Mouse (Mus musculus) T-cell, adult 2 months (primary cell): ENCODE results near the gene Wwp2.

ENCODE experiments used
- DNase-seq: peaks from one replicate; pipeline ENCODE4 v3.0.0; 2022; ENCODE audit warnings: low spot score

The Wwp2 gene

DNA sequence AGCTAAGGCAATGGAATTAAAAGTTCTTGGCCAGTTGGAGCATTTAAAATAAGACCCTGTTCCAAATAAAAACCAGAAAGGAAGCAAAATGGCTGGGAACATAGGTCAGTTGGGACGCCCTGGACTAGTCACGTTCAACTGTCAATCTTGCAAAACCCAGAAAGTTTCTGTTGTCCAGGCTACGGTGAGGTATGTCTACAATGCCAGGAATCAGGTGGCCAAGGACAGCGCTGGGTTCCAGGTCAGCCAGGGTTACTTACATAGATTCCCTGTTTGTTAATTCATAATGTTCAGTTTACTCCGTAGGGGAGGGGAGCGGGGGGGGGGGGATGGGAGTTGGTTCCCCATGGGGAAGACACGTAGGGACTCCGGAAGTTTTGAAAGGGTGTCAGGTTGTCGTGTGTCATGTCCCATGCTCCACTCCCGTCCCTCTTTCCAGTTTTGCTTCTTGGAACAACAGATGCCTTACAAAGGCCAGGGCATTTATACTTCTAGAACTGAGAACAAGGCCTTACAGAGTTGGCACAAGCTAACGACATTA, 674 bp upstream of the Wwp2 start:
- DNase-seq = peak; percentile 7

DNA sequence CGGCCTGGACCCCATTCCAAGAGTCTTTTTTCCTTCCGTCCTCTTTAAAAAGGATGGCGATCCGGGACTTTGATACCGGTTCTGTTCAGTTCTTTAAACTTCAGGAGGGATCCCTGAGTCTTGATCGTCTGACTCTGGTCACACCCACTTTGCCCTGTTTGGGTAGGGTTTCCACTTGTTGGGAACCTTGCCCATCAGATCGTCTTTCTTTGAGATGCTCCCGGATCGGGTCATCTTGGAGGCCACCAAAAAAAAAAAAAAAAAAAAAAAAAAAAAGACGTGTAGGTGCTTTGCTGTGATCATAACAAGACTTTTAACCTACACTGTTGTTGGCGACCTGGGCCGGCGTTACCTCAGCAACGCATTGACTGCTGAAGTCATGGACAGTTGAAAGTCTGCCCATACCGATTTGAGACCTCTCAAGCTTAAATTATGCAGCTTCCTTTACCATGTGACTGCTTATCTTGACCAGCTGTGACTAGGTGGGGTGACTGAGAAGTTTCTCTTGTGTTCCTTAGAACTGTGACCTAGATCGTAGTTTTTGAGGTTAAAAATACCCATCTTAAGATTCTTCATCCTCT, 766 bp downstream of the Wwp2 start:
- peak; percentile 36 for DNase-seq

DNA sequence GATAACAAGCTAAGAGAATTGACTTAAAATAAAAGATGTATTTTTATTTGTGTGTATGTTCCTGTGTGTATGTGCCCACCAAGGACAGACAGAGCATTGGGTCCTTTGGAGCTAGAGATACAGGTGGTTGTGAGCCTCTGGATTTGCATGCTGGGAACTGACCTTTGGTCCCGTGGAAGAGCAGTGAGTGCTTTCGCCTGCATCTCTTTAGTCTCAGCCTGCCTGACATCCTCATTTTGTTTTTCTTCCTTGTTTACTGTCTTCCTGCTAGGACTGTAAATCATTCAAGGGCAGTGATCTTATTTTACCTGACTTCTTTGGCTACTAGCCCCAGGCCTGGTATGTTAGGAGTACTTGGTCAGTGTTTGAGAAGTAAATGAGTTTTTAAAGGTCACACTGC, 1.5 kb downstream of the Wwp2 start:
- DNase-seq = no peak

DNA sequence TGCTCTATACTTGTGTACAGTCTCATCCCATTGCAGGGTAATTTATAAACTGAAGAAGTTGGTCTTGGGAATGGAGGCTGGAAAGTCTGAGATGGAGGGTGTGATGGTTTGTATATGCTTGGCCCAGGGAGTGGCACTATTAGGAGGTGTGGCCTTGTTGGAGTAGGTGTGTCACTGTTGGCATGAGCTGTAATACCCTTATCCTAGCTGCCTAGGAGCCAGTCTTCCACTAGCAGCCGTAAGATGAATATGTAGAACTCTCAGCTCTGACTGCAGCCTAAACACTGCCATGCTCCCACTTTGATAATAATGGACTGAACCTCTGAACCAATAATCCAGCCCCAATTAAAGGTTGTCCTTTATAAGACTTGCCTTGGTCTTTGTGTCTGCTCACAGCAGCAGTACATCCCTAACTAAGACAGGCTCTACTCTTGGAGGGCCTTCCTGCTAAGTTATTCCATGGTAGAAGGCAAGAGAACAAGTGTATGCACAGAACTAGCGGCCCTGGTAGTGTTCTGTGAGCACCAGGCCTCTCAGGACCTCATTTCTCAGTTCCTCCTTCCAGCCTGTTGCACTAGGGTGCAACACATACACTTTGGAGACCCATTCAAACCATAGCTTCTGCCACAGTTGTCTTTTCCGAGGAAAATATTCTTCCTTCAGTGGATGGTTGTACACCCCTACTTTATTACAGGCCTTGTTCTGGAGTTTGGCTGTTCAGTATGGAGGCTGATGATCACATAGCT, 3.9 kb downstream of the Wwp2 start:
- DNase-seq = no peak

DNA sequence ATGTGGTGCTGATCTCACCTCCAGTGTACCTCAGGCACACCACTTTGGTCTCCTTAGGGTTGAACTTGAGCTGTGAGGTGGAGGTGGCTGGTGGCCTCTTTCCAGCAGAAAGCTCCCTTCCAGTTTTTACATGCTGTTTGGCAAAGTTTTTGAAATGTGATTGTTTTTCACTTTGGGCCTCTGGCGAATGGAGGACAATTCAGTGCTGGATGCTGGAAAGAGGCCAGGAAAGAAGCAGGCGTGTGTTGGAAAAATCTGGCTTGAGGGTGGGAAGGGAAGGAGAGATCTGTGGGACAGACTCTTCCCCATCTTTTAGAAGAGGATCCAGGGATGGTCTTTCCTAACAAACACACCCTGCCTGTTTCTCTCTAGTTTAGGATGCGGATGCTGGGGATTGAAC, 8.5 kb downstream of the Wwp2 start:
- DNase-seq = no peak

DNA sequence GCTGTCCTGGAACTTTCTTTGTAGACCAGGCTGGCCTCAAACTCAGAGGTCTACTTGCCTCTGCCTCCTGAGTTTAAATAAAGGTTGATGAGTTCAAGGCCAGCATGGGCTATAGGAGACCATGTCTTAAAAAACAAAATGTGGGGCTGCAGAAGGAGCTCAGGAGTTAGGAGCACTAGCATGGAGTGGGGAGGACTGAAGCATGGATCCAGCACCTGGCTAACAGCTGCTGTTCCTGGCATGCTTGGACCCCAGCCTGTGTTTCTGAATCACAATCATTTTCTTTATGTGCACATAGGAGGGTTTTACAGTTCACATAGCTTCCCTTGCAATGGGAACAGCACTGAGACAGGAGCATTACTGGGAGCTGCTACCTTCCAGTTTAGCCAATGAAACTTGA, 11.5 kb downstream of the Wwp2 start:
- DNase-seq = no peak

DNA sequence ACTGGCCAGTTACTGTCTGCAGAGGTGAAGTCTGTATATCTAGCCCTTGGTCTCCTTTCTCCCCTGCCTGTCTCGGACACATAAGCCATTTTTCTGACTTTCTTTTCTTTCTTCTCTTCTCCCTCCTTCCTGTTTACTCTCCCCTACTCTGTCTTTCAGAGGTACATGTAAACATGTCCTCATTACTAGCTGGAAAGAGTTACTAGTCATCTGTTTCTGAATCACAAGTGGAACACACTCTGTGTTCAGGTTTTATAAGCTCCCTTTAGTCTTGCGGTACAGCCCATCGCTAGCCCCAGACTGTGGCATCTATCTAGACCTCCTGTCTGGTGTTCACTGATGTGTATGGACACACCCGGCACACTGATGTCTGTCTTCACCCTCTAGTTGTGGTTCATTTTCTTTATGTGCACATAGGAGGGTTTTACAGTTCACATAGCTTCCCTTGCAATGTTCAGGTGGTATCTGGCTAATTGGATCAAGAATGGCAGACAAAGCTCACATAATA, 12.3 kb downstream of the Wwp2 start:
- DNase-seq = no peak

DNA sequence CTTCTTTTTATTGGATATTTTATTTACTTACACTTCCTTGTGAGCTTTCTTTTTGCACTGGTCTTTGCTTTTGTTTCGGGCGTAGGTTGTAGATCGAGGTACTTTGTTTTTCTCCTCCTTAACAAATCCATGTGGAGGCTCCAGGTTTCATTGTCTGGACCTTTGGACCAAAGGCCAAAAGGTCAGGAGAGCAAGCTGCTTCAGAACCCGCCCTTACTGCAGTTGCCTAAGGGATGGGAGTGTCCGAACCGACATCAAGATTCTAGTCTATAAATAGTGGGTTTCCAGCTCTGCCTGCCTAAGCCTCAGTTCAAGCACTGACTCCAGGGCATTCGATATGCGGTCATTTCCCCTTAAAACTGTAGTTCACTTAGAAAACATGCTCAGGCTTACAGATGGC, 13.0 kb downstream of the Wwp2 start:
- DNase-seq = no peak

DNA sequence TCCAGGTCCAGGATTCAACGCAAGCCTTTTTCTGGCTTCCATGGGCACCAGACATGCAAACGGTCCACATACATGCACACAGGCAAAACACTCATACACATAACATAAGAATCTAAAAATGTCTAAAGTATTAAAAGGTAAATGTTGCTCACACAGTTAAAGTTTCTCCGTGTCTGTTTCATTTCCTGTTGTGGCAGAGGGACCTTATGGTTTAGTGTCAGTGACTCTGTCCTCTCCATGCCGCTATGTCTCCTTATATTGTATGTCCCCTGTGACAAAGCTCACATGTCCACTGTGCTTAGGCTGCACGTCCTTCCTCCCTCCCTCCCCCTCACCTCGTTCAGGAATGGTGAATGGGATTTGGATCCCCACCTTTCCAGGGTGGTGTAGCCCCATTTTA, 13.5 kb downstream of the Wwp2 start:
- no peak for DNase-seq

DNA sequence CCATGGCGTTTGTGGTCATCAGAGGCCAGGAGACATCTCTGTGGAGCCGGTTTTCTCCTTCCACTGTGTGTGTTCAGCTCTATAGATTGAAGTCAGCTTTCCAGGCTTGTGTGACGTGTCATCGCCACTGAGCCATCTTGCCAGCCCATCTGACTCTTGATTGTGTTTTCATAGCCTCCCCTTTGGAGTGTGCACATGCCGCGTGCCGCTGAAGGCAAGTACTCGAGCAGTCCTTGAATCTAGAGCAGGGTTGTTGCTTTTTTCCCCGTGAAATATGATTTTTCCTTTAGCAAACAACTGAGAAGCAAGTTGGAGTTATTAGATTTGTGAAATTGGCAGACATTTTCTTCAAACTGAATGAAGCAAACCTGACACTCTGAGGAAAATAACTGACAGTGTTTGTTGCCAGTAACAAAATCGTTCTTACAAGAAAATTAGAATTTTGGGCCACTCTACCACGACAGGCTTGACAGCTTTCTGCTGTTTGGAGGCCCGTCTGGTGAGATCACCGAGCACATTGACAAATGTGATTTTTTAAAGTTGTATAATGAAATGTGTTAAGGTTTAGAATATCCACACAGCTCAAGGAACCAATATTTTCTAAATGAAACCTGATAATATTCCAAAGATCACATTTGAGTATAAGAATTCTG, 15.4 kb downstream of the Wwp2 start:
- DNase-seq = no peak

DNA sequence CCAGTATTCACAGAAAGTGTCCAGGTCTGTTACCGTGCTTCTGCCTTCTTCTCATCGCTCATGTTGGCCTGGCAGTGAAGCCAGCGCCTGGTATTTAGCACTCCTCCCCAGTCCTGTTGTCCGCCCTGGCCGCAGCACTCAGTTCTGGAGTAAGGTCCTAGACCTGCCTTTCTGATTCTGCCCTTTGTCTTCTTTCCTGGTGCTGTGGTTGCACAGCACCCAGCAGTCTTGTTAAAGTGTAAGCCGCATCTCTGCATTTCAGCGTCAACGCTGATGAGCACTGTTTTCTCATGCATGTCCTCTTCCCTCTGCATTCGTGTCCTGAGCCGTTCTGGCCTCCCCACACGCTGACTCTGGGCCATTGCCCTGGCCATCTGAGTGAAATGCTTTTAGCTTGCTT, 17.2 kb downstream of the Wwp2 start:
- DNase-seq = no peak

DNA sequence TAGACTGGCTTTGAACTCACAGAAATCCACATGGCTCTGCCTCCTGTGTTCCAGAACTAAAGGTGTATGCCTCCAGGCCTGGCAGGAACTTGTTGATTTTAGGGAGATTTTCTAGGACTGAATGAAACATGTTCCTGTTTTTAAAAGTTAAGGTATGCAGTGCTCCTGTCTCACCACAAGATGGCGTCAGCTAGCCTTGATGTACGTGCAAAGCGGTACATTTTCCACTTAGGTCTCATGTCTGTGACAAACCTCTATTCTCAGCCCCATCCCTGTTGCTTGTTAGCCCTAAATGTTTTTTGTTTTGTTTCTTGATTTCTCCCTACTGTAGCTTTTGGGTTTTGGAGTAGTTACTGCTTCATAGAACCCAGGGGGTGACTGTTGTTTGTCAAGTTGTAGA, 19.1 kb downstream of the Wwp2 start:
- peak; percentile 44 for DNase-seq

DNA sequence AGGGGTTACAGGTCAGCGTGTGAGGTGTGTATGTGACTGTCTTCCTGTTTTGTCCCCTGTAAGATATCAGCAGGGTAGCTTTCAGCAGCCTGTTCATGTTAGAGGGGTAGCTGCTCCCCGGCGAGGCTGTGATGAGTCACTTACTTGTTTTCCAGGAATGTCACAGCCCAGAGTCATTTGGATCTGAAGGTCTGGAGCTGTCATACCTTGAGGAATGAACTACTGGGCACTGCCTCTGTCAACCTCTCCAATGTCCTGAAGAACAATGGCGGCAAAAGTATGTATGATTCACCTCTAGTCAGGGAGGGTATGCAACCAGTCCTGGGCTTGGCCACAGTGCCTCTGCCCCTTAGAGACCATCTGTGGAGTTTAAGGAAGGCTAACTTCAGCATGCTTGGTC, 21.6 kb downstream of the Wwp2 start:
- DNase-seq = no peak

DNA sequence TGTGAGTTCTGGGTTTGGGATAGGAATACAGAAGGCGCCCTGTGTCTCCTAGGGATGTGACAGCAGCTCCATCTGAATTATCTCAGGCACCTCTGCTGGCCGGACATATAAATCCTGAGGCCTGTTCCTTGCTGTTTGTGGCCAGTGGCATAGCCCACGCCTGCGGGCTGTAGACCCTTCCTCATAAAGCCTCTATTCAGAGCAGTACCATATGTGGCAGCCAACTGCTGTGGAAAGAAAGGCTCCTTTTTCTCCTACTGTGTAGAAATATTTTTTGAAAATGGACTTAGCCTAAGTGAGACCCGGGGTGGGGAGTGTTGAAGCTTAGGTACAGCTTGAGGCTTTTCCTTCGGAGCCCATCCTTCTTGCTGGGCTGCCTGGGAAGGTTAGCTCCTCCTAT, 22.1 kb downstream of the Wwp2 start:
- DNase-seq = no peak

DNA sequence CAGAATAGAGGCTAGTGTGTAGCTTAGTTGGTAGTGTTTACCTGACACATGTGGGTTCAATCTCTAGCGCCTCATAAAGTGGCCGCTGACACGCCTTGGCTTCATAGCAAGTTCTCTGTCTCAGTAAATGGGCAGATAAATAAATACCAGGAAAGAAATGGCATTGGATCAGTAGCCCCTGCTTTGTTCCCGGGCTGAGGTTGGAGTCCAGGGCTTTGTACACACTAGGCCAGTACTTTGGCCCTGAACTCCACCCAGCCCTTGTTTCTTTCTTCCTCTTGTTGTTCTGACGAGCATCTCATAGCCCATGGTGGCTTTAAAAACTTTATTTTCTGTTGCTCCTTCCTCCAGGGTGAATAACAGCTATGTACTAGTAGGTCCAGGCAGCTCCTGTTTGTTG, 26.3 kb downstream of the Wwp2 start:
- no peak for DNase-seq

DNA sequence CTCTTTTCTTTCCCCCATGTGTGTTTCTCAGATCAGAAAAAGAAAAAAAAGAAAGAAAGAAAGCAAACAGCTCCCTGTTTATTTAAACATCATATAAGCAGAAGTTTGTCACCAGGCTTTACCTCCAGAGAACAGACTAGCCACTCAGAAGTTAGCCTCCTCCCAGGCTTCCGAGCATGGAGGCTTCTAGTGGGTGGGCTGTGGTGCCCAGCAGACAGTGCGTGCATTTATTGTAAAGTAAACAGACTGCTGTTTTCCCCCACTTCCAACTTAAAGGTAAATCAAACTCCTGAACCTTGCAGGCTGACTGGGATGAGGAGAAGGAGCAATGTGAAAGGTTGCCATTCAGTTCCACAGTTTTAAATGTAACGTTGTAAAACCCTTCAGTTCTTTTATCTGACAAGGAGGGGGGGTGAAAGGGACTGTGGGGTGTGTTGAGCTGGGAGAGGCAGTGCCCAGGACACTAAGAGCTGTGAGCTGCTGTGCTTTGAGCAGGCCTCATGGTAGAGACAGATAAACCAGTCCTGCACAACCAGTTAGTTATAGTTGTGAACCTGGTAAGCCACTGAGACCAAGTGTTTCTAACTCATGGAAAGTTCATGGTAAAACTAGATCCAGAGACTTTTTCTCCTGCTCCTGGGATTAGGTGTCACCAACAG, 29.3 kb downstream of the Wwp2 start:
- DNase-seq = no peak

DNA sequence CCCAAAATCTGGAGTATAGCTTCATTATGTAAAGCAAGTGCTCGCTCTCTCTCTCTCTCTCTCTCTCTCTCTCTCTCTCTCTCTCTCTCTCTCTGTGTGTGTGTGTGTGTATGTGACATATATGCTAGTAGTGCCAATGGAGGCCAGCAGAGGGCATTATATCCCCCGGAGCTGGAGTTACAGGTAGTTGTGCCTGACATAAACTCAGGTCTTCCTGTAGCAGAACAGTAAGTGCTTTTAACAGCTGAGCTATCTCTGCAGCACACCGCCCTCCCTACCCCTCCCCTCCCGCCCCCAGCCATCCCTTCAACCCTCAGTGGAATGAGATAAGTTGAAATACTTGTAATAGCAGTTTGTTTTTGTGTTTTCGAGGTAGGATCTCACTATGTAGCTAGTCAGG, 30.5 kb downstream of the Wwp2 start:
- DNase-seq = no peak

DNA sequence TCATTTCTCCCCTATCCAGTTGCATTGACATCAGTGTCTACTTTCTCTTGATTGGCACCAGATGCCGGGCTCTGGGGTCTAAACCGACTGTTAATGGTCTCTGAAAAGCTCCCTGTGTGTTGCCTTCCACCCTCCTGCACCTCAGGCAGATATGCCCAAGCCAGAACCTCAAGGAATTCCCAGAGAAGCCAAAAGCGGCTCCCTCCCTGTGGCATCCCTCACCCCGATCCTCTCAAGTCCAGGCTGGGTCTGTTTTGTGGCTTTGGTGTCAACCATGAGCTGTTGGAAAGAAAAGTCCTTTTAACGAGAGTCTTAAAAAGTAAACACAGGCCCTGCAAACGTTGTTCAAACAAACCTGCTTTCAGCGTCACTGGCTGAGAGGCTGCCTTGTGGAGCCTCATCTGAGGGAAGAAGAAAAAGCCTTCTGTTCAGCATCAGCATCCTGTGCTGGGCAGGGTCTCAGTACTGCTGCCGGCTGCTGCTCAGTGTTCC, 32.7 kb downstream of the Wwp2 start:
- no peak for DNase-seq

DNA sequence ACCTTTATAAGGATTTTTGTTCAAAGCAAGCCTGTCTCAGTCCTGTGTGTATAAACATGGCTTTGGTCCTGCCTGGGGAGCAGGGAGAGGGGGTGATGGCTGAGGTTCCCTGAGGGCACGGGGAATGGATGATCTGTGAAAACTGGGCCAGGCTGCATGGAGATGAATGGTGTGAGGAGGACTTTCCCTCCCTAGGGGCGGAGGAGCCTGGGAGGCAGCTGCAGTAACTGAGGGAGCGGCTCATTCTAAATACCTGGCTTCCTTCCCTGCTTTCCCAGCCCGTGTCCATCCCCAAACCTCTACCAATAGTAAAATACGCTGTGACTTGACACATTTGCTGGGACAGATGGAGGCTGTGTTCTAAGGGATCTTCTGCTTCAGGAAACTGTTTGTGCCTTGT, 34.1 kb downstream of the Wwp2 start:
- DNase-seq = no peak

DNA sequence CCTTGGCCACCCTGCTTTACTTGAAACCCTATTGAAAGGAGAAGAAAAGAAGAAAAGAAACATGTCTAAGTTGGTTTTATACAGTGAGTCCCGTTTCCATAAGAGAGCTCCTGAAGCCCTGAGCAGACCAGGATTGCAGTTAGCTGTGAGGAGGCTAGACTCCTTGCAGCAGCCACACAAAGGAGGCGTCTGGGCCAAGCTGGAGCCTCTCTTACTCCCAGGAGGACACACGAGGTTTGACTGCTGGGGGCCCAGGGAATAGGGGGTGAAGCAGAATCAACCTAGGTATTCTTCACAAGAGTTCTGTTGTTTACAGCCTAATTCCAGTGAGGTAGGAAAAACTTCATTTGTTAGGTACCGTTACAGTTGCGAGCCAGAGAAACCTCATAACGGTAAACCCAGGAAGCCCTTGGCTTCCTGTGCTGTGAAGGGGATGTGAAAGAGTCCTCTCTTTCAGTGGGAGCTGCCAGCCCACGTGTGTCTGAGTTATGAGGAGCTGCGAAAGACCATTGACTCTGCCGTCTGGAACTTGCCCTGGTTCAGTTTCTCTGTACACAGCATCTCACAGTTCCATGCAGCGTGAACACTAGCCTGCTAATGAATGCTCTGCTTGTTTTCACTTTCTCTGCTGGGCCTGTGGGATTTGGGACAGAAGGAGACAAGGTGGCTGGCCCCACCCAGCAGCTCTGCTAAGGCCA, 36.4 kb downstream of the Wwp2 start:
- no peak for DNase-seq

DNA sequence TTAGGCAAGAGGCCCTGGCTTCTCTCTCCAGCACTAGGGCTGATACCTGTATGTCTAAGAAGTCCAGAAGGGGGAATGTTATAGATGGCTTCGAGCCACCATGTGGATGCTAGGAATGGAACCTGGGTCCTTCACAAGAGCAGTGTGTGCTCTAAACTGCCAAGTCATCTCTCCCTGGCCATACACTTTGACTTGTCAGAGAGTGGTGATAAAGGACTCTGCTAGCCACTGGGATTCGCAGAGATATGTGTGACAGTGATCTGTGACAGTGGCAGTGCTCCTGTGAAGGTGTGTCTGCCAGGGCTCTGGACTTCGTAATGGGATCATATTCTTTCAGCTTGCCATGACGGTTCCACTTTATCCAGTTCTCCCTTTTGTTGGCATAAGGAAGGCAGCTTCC, 37.2 kb downstream of the Wwp2 start:
- DNase-seq = no peak

DNA sequence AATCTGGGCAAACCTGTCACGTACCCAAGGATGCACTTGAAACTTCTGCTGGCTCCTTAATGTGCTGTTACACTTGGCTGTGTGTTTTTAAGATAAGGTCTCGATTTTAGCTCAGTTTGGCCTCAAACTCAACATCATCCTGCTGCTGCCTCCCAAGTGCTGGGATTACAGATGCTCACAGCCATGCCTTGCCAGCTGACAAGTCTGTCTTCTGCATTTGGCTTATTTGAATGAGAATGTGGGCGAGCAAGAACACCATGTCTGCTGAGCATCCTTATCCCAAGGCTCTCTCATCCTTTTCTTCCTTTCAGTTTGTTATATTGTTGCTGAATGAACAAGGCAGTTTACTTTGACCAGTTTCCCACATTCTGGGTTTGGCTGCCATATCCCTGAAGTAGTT, 39.4 kb downstream of the Wwp2 start:
- no peak for DNase-seq
